Mouse (Mus musculus) limb, embryonic 14.5 days (tissue): ENCODE measurements around the gene Timm13. TPM values are rescaled to one million over a fixed set of nuclear protein-coding genes. Genes with fewer than 3 reads are reported as not detected.
A peak's percentile ranks its signal among the peaks of the same experiment; 100 is the strongest.

Experiments used
- ATAC-seq: fragments of 200-750 bp; cut with Nextera tagmentation; 2 replicates; pipeline ENCODE4 v1.8.0; 2017; ENCODE audit warnings: low read depth, moderate number of reproducible peaks, moderate TSS enrichment; ENCODE audit not compliant: low FRiP score
- DNase-seq: peaks from one replicate; pipeline ENCODE4 v3.0.0-alpha.2; 2015; ENCODE audit warnings: low spot score
- H3K27ac ChIP-seq: fragments of 300-500 bp; sonication (generic); replicated peaks from 2 replicates; pipeline ENCODE4 v1.5.1; 2014; ENCODE audit warnings: low read depth, mild to moderate bottlenecking, low read length, moderate library complexity, mixed read lengths
- H3K27me3 ChIP-seq: fragments of 300-500 bp; sonication (generic); 2 replicates; pipeline ENCODE4 v1.6.1; 2014; ENCODE audit warnings: low read length, mixed read lengths; ENCODE audit not compliant: control insufficient read depth, insufficient read depth
- H3K36me3 ChIP-seq: fragments of 300-500 bp; sonication (generic); 2 replicates; pipeline ENCODE4 v1.6.1; 2014; ENCODE audit warnings: mild to moderate bottlenecking, low read length, moderate library complexity, mixed read lengths; ENCODE audit not compliant: control insufficient read depth, insufficient read depth
- H3K4me1 ChIP-seq: fragments of 300-500 bp; sonication (generic); 2 replicates; pipeline ENCODE4 v1.6.1; 2014; ENCODE audit warnings: antibody characterized with exemption, low read length, mixed read lengths; ENCODE audit not compliant: control insufficient read depth, insufficient read depth
- H3K4me2 ChIP-seq: fragments of 300-500 bp; sonication (generic); replicated peaks from 2 replicates; pipeline ENCODE4 v1.6.1; 2014; ENCODE audit warnings: low read depth, mild to moderate bottlenecking, low read length, moderate library complexity; ENCODE audit not compliant: severe bottlenecking
- H3K4me3 ChIP-seq: fragments of 300-500 bp; sonication (generic); replicated peaks from 2 replicates; pipeline ENCODE4 v1.5.1; 2014; ENCODE audit warnings: low read length
- H3K9ac ChIP-seq: fragments of 300-500 bp; sonication (generic); 2 replicates; pipeline ENCODE4 v1.6.1; 2014; ENCODE audit warnings: mild to moderate bottlenecking, low read depth, low read length, moderate library complexity; ENCODE audit not compliant: severe bottlenecking
- H3K9me3 ChIP-seq: fragments of 300-500 bp; sonication (generic); 2 replicates; pipeline ENCODE4 v1.6.1; 2016; ENCODE audit warnings: low read length; ENCODE audit not compliant: control insufficient read depth
- POLR2A ChIP-seq: fragments of 200-500 bp; IDR thresholded peaks from 2 replicates; pipeline ENCODE4 v1.8.0; 2012; ENCODE audit warnings: inconsistent platforms, mild to moderate bottlenecking, moderate library complexity, borderline replicate concordance; ENCODE audit not compliant: insufficient read depth, insufficient read length; ENCODE audit errors: extremely low read depth
- WGBS: fragments of 180-500 bp; shearing (Covaris S2); extraction: QIAGEN DNeasy Blood & Tissue Kit; methylation state at CpG from one replicate; pipeline ENCODE4 v1.1.7; 2014; 5-methylcytosine and 5-hydroxymethylcytosine counted together
- polyA plus RNA-seq, 2 experiments: library from polyadenylated mRNA; depleted of rRNA in 1 of 2; stranded (reverse) in 1 of 2; unstranded in 1 of 2; fragments of >200 nt; fragmentation: Nextera tagmentation in 1 of 2; extraction: Ambion mirVana in 1 of 2; gene quantifications; 2 replicates each; pipeline versions ENCODE4 v1.2.1 to v1.2.3; 2012 to 2014

Timm13 gene
- polyA plus RNA-seq, 2 experiments, result 229 to 335 TPM

- Histone ChIP-seq H3K4me1 (peaks cover 10% of the 10 kb centered on the region), H3K27ac (no peak overlapping the region), H3K4me2 (no peak overlapping the region), H3K9me3 (no peaks in the 10 kb centered on the region), H3K4me3 (no peak overlapping the region), H3K27me3 (no peaks in the 10 kb centered on the region; the same call in 1 of the 2 replicates), H3K9ac (no peak overlapping the region), H3K36me3 (peaks cover 9% of the 10 kb centered on the region)
- ATAC-seq, result no peak
- no peak for TF ChIP-seq POLR2A
- no peak for DNase-seq
- WGBS, result 86% methylated on average over 7 of the region's 7 CpGs
Measured at GRCm38 (mm10) chr10:80895100-80895499, 5.7 kb downstream of the Timm13 start.

DNA sequence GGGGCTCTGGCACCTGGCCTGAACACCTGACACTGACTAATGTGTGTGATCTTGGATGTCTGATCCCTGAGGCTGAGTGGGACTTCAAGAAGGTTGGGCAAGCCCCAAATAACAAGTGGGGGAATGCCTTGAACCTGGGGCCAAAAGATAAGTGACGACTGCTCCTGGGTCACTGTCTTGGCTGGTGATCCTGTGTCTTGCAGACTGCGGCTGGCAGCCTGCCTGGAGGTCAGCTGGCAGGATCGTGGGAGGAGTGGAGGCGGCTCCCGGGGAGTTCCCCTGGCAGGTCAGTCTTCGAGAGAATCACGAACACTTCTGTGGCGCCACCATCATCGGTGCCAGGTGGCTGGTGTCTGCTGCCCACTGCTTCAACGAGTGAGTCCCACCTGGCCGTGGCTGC lies 13.6 kb downstream of the Timm13 start:
- WGBS, result 73% methylated on average over 11 of the region's 11 CpGs
- H3K27ac ChIP-seq, result no peak overlapping the region
- DNase-seq (no peak), ATAC-seq (no peak)
- H3K9ac ChIP-seq, result no peak overlapping the region
- no peak overlapping the region for H3K4me2 ChIP-seq
- no peak overlapping the region for H3K4me3 ChIP-seq
- H3K4me1 ChIP-seq, result no peaks in the 10 kb centered on the region
- TF ChIP-seq POLR2A, result no peak
- H3K9me3 ChIP-seq, result no peaks in the 10 kb centered on the region
- no peaks in the 10 kb centered on the region for H3K36me3 ChIP-seq
- H3K27me3 ChIP-seq, result peaks cover 4% of the 10 kb centered on the region; the same call in 1 of the 2 replicates

DNA sequence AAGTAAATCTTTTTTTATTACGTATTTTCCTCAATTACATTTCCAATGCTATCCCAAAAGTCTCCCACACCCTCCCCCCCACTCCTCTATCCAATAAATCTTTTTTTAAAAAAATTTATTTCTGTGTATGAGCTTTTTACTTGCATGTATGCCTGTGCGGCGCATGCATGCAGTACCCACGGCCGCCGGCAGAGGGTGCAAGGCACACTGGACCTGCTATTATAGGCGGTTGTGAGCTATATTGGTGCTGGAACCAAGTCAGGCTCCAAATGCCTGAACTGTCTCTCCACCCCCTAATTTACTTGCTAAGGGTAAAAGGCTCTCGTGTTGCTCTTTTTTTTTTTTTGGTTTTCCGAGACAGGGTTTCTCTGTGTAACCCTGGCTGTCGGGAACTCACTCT lies 19.5 kb downstream of the Timm13 start:
- no peak for DNase-seq
- Histone ChIP-seq H3K4me1 (no peaks in the 10 kb centered on the region), H3K4me3 (no peak overlapping the region), H3K9me3 (no peaks in the 10 kb centered on the region), H3K4me2 (no peak overlapping the region), H3K27me3 (no peaks in the 10 kb centered on the region), H3K27ac (no peak overlapping the region), H3K36me3 (no peaks in the 10 kb centered on the region), H3K9ac (no peak overlapping the region)
- ATAC-seq, result no peak
- no peak for TF ChIP-seq POLR2A
- WGBS, result 30% methylated on average over 10 of the region's 10 CpGs

DNA sequence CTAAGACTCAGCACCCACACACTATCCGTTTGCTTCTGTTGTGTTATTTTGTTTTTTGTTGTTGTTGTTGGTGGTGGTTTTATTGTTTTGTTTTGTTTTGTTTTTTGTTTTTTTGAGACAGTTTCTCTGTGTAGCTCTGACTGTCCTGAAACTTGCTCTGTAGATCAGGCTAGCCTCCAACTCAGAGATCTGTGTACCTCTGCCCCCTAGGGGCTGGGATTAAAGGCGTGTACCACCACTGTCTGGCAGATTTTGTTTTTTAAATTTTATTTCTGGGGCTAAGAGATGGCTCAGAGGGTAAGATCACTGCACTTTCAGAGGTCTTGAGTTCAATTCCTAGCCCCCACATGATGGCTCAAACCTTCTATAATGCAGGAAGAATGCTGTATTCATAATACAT lies 19.9 kb downstream of the Timm13 start:
- ATAC-seq (no peak), DNase-seq (no peak)
- Histone ChIP-seq H3K27ac (no peak overlapping the region), H3K4me3 (no peak overlapping the region), H3K36me3 (no peaks in the 10 kb centered on the region), H3K27me3 (no peaks in the 10 kb centered on the region), H3K9me3 (no peaks in the 10 kb centered on the region), H3K4me2 (no peak overlapping the region), H3K4me1 (no peaks in the 10 kb centered on the region), H3K9ac (no peak overlapping the region)
- no peak for TF ChIP-seq POLR2A
- 74% methylated on average over 2 of the region's 2 CpGs for WGBS

DNA sequence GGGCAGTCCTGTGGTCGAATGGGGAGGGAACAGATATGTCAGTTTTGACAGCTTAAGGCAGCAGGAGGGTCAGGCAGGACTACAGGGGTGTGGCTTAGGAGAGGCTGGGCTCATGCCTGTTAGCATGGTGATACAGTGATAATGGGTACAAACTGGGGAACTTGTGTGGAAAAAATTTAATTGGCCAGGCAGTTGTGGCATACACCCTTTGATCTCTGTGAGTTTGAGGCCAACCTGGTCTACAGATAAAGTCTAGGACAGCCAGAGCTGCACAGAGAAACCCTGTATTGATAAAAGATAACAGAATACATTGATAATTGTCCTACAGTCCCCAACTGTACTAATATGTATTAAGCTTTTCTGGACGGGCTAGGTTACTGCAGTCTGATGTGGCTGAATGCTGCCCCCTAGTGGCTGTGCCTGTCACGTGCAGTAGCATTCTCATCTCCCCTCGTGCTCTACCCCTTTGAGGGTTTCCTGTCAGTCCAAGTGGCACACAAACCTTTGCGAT lies 20.6 kb downstream of the Timm13 start:
- H3K27ac ChIP-seq, result no peak overlapping the region
- DNase-seq (peak; percentile 74), ATAC-seq (no peak; the same call in 1 of the 2 replicates)
- no peaks in the 10 kb centered on the region for H3K36me3 ChIP-seq
- TF ChIP-seq POLR2A, result no peak
- no peak overlapping the region for H3K4me2 ChIP-seq
- H3K4me1 ChIP-seq, result no peaks in the 10 kb centered on the region
- H3K9me3 ChIP-seq, result no peaks in the 10 kb centered on the region
- no peak overlapping the region for H3K9ac ChIP-seq
- 22% methylated on average over 5 of the region's 5 CpGs for WGBS
- no peak overlapping the region for H3K4me3 ChIP-seq
- H3K27me3 ChIP-seq, result no peaks in the 10 kb centered on the region

DNA sequence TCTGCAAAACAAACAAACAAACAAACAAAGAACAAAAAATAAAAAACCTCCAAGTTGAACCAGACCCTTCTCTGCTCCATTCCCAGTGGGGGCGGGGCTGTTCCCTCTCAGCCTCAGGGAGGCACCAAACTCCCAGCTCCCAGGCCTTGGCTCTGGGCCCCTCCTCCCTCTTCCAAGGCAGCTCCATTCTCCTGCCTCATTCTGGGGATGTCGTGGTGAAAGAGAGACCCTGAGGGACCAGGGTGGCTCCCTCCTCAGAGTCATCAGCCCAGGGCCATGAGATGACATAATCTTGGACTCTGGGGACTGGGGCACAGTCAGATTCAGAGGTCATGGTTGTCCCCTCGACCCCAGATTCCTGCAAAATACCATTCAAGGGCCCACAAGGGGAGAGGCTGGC lies 24.2 kb downstream of the Timm13 start:
- Histone ChIP-seq H3K27me3 (no peaks in the 10 kb centered on the region), H3K4me1 (no peaks in the 10 kb centered on the region), H3K4me2 (no peak overlapping the region), H3K9ac (no peak overlapping the region), H3K4me3 (no peak overlapping the region), H3K27ac (no peak overlapping the region), H3K36me3 (no peaks in the 10 kb centered on the region), H3K9me3 (no peaks in the 10 kb centered on the region)
- WGBS, result 27% methylated on average over 3 of the region's 3 CpGs
- no peak for TF ChIP-seq POLR2A
- ATAC-seq (no peak), DNase-seq (no peak)
